Mouse (Mus musculus) spleen, adult 10 weeks (tissue): ENCODE data around the gene Aimp2. TPM values are rescaled to one million over a fixed set of nuclear protein-coding genes. Genes with fewer than 3 reads are reported as not detected.

ENCODE experiments used
- polyA plus RNA-seq: library from polyadenylated mRNA; stranded (reverse); fragments of 350-450 nt; fragmentation: Illumina TruSeq; extraction: RNeasy Lipid Tissue Mini Kit (QIAGEN cat#74804); gene quantifications from one replicate; pipeline ENCODE4 v1.2.3, GENCODE M21; 2015; ENCODE audit warnings: low replicate concordance; ENCODE audit not compliant: insufficient read depth

Aimp2 gene
- polyA plus RNA-seq, result 27.0 TPM

DNA sequence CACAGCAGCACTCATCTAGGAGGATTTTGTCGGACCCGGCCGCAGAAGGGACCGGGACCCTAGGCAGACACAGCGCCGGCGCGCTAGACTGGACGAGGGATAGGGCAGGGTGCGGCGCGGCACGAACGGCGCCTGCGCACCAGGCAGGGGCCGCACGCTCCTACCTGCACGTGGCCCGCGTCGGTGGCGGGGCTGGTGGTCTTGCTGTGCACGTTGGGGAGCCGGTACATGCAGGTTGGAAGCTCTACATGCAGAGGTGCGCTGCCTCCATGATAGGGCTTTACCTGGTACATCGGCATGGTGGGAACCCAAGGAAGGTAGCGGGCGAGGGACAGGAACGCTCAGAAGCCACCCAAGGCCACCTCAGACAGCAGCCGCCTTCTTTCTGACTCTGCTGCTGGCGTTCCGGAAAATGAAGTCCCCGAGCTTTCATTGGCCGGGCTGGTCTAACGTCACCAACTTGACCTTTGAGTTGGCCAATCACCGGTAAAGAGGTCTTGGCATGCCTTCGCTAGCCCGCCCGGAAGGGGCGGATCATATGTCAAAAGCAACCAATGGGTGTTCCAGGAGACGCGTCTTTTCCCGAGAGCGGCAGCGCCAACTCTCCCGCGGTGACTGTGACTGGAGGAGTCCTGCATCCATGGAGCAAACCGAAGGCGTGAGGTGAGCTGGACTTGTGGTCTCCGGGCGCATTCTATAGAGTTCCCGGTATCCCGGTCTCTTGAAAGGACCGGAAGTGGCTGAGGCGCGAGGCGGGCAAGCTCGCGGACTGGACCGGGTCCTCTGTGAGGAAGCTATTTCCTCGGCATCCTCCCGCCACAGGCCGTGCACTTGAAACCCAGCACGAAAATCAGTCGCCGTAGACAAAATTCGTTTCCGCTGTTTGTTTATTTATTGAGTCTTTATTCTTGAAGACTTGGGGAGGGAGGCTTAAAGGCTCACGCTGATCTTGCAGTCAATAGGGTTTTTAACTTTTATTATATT, at the start of gene Aimp2, which contains the start of gene Pms2:
Gene Aimp2, minus strand, starts transcription at position 431 of the 984 bp plus-strand sequence.
Gene Pms2, plus strand, starts transcription at position 548 of the 984 bp plus-strand sequence.

DNA sequence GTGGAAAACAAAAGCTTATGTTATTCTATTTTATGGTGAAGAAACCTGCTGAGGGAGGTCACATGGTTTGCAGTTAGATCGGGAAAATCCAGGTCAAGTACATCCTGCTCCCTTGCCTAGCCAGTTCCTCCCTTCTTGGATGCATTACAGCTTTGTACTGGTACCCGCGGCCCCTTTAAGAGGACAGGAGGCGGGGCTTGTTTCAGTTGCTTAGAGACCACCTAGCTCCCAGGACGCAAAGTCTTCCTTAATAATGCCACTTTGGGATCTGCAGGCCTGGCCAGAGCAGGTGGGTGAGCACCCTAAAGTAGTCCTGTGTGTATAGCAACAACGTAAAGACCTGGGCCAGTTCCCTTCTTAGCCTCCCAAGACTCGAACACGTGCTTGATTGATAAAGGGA, 23.2 kb upstream of the Aimp2 start, which contains the start of gene Rsph10b:
Gene Rsph10b, plus strand, starts transcription at position 205 of the 400 bp plus-strand sequence.

DNA sequence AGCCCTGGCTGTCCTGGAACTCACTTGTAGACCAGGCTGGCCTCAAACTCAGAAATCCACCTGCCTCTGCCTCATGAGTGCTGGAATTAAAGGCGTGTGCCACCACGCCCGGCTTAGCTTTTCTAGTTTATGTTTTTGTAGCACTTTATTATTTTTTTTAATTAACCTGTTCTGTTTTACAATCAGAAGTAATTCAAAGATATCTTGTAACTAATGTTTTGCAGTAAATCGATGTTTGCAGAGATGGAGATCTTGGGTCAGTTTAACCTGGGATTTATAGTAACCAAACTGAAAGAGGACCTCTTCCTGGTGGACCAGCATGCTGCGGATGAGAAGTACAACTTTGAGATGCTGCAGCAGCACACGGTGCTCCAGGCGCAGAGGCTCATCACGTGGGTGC, 18.2 kb upstream of the Aimp2 start, which contains the start of gene Gm42421:
Gene Gm42421, plus strand, starts transcription at position 301 of the 400 bp plus-strand sequence.

DNA sequence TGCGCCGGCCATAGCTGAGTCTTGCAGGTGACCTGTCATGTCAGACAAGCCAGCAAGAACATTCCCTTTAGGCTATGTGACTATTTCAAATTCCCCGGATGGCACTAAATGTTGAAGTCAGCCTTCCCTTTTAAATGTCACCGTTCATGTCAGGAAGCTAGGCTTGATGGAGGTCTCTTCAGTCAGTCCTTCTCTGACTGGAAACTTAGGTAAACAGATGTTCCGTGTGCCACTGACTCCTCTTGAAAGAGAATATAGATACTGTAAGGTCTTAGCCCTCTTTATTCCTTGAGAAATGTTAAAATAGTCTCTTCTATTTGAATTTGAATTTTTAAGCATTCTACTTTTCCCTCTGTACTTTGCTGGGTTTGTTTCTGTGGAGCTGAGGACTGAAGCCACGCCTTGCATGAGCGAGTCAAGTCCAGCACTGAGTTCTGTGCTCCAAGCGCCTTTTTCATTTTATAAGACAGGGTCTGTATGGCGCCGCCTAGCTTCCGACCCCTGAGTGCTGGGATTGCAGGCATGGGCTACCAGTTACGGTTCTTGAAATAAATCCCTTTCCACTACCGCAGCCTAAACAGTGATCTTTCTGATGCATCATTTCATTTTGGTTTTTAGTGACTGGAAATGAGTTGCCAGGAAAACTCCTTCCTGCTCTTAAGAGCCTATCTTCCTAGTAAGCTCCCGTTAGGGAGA, 11.9 kb downstream of the Aimp2 start, which contains the start of gene Ankrd61:
Gene Ankrd61, minus strand, starts transcription at position 51 of the 696 bp plus-strand sequence.

Other genes with a start within 250 kb of the Aimp2 start
- gene Usp42, start 177.6 kb downstream of the Aimp2 start, polyA plus RNA-seq, result 15.0 TPM
- 48.0 TPM for gene Eif2ak1, start 92.1 kb downstream of the Aimp2 start, polyA plus RNA-seq
- 0.21 TPM for gene Ankrd61, start 12.2 kb downstream of the Aimp2 start, polyA plus RNA-seq
- 25.8 TPM for gene Pms2, start 117 bp upstream of the Aimp2 start, polyA plus RNA-seq
- gene Gm42421, start 18.3 kb upstream of the Aimp2 start, polyA plus RNA-seq, result 1.9 TPM
- gene Rsph10b, start 23.2 kb upstream of the Aimp2 start, polyA plus RNA-seq, result 1.9 TPM
- 93.1 TPM for gene Ccz1, start 105.0 kb upstream of the Aimp2 start, polyA plus RNA-seq
- not detected for gene Ocm, start 116.8 kb upstream of the Aimp2 start, polyA plus RNA-seq
- 18.0 TPM for gene Lmtk2, start 190.6 kb upstream of the Aimp2 start, polyA plus RNA-seq